Mouse (Mus musculus): ENCODE measurements around the gene Gcn1l1.

Gcn1l1 gene

DNA sequence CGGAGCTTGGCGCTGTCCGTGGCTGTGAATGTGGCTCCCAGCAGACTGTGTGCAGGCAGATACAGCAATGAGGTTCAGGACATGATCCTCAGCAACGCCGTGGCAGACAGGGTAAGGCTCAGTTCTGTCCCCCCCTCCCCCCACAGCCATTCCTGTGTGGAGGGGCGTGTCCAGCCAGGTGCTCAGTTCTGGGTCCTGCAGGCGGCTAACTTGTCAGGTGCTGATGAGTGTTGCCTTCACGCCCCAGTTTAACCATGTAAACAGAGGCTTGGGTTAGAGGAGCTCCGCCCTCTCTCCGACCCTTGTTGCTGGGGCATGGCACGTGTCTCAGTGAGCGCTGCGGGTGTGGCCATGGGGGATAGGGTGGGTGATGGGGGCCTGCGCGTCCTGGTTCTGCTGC is 54.6 kb downstream of the Gcn1l1 start:
- DNase-seq = no peak

DNA sequence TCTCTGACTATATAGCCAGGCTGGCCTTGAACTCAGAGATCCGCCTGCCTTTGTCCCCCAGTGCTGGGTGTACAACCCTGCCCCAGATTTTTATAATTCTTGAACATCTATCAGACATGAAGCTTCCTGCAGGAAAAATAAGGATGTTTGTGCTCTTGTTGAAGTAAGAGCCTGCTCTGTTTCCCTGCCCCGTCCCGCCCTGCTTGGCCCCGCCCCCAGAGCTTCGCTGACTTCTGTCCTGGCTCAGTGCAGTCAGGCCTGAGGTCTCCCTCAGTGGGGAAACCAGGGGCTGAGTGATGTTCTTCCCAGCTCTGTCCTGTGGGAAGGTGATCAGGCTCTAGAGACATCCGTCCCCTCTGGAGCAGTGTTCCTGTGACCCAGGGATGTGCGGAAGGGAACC is 57.6 kb downstream of the Gcn1l1 start:
- no peak for DNase-seq

DNA sequence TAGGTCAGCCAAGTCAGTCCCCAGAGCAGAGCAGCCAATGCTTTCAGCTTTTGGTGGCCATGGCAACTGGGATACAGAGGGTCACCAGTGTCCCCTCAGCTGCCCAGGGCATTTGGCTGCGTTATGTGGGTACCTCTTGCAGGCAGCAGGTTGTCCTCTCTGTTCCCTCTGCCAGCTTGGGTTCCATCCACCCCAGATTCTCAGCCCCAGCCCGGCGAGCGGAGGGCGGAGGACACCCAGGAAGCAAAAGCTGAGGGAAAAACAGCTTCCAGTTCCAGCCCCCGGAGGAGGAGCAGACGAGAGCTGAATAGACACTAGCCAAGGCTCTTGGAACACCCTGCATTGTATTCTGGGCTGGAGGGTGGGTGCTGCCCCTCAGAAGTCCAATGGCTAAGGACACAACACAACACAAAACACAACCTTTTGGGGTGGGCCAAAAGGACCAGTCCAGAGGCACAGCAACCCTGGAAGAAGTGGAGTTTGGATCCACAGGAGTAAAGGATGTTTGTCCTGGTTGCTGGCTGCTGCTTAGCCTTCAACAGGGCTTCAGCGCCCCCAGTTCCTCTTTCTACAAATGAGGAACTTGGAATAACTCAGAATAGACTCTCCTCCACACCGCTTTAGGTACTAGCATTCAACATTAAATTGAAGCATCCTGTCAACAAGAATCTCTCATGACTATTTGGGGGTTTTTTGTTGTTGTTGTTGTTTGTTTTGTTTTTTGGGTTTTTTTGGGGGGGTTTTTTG is 58.8 kb downstream of the Gcn1l1 start:
- no peak for DNase-seq

DNA sequence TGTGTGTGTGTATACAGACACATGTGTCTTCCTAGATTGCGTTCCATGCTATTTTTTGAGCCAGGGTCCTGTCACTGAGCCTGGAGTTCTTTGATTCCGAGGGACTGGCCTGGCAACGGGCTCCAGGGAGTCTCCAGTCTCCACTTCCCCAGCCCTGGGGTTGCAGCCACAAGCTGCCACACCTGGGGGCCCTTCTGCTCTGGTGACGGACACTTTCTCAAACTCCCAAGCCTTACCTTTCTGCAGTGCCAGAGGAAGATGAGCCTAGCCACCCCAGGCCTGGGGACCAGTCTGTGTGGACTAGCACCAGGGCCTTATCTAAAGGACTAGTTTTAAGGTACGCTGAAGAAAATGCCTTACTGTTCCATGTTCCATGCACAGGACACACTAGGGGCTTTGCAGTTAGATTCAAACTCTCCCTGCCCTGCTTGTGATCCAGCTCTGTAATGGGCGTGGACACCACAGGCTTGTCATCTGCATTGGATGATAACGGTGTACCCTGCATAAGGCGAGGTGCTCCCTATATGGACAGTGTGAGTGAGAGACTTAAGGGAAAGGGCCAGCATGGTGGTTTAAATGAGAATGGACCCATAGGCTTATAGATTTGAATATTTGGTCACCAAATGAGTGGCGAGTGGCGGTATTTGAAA is 61.3 kb downstream of the Gcn1l1 start:
- no peak for DNase-seq

- no peak for DNase-seq
These were observed 63.0 kb downstream of the Gcn1l1 start for GRCm38 (mm10) chr5:115628083-115628482.

- DNase-seq = no peak
These were observed 64.6 kb downstream of the Gcn1l1 start for GRCm38 (mm10) chr5:115629672-115630071.

DNA sequence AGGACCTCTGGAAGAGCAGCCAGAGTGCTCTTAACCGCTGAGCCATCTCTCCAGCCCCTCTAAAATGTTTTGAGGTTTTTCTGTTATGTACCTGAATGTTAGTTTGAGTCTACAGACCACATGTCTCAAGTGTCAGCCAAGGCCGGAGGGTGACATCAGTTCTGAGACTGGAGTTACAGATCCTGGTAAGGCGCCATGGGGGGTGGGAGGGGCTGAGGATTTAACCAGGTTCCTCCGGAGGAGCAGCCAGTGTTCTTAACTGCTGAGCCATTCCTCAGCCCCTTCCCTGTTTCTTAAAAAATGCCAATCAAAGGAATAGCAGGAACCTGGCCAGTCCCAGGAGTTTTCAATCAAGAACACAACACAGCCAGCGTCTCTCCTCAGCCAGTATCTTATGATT is 65.2 kb downstream of the Gcn1l1 start:
- DNase-seq = no peak

DNA sequence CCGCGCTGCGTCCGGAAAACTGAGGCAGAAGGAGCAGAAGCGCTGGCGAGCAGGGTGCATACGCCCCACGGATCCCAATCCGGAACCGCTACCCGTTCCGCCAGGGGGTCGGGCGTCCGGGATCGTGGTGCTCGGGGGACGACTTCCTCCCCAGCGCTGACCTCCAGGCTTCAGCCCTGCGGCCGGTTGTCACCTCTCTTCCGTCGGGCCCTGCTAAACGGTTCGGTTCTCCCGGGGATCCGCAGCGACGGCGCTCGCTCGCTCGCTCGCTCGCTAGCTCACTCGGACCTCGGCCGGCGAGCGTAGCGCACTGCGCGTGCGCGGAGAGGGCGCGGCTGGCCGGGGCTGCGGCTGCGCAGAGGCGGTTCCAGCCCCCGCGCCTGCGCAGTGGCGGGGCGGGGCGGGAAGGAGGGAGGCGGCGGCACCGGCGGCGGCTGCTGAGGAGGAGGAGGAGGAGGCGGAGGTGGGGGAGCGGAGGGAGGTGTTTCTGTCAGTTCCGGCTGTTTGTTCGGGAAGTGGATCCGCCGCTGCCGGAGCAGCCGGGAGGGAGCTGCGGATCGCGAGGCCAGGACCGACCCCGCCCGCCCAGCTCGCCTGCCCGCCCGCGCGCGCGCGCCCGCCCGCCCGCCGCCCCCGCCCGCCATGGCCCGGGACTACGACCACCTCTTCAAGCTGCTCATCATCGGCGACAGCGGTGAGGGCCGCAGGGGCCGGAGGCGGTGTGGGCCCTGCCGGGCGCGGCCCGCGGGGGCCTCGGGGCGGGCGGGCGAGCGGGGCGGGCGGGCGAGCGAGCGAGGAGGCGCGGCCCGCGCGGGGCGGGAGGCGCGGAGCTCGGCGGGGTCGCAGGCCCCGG is 66.7 kb downstream of the Gcn1l1 start, which contains the start of gene Rab35:
Gene Rab35, plus strand, starts transcription at position 404 of the 853 bp plus-strand sequence.
- DNase-seq = peak; percentile 95 to 98

DNA sequence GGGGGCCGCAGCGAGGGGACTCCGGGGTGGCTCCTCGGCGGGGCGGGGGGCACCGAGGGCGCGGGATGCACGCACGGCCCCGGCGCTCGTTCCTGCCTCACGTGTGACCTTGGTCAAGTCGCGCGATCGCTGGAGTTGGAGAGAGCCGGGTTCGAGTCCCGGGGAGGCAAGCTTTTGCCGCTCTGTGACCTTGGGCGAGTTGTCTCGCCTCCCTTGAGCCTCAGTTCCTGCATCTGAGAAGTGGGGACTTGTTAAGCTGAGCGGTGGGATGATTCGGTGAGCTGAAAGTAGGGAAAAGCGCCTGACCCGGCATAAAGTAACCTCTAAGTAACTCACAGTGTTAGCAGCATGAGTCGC is 67.3 kb downstream of the Gcn1l1 start:
- DNase-seq = peak; percentile 62

- no peak for DNase-seq
These were observed 68.0 kb downstream of the Gcn1l1 start for GRCm38 (mm10) chr5:115633060-115633459.

DNA sequence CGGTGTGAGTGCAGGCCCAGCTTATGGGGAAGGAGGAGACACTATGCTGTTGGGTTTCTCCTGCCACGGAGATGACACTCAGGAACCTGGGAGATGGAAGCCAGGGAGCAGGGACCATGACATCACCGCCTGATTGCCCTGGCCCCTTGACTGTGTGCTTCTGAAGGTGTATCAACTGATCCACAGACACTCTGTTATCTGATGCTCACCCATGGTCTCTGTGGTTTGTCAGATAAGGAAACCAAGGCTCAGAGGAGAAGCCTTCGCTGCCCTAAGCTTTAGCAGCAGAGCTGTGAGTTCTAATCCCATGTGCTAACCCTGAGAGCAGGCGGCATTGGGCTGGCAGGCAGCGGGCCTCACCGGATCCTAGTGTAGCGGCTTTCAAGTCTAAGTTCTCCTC is 69.0 kb downstream of the Gcn1l1 start:
- no peak for DNase-seq

GRCm38 (mm10) chr5:115635536-115635935 is 70.5 kb downstream of the Gcn1l1 start:
- no peak for DNase-seq

GRCm38 (mm10) chr5:115644192-115644591 is 79.1 kb downstream of the Gcn1l1 start:
- peak in 1 of 2 experiments; percentile 51 for DNase-seq

- no peak for DNase-seq
These were observed 83.8 kb downstream of the Gcn1l1 start for GRCm38 (mm10) chr5:115648876-115649275.

- DNase-seq = no peak
These were observed 84.6 kb downstream of the Gcn1l1 start for GRCm38 (mm10) chr5:115649699-115650098.

DNA sequence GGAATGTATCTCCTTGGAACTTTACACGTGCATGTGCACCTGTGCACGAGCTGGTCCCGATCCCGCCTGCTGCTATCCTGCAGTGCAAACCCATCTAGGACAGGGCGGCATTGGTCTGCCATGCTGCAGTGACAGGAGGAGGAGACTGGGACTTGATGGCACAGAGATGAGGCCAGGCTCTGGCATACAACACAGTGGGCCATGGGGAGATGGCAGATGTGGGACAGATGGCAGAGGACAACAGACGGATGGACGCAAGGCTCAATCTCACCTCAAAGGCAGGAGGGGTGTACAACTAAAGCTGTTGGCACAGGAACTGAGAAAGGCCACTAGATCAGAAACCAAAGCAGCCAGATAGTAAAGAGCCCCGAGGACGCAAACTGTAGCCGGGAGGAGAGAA is 85.8 kb downstream of the Gcn1l1 start:
- peak in 1 of 2 experiments; percentile 32 for DNase-seq

DNA sequence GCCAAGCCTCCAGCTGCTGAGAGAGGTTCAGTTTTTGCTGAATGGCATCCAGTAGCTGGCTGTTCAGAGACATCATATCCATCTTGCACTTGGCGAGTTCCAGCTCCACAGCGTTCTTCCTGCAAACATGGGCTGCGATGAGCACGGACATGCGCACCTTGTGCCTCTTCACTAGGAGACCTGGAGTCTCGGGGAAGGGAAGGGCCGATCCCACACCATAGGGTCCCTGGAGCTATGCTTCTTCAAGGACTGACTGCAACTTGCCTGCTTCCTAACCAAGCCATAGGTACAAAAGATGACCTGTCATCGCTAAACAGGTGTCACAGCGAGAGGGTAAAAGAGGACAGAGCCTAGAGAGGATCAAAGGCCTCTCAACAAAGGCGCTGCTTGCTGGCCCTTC is 86.8 kb downstream of the Gcn1l1 start:
- no peak for DNase-seq

DNA sequence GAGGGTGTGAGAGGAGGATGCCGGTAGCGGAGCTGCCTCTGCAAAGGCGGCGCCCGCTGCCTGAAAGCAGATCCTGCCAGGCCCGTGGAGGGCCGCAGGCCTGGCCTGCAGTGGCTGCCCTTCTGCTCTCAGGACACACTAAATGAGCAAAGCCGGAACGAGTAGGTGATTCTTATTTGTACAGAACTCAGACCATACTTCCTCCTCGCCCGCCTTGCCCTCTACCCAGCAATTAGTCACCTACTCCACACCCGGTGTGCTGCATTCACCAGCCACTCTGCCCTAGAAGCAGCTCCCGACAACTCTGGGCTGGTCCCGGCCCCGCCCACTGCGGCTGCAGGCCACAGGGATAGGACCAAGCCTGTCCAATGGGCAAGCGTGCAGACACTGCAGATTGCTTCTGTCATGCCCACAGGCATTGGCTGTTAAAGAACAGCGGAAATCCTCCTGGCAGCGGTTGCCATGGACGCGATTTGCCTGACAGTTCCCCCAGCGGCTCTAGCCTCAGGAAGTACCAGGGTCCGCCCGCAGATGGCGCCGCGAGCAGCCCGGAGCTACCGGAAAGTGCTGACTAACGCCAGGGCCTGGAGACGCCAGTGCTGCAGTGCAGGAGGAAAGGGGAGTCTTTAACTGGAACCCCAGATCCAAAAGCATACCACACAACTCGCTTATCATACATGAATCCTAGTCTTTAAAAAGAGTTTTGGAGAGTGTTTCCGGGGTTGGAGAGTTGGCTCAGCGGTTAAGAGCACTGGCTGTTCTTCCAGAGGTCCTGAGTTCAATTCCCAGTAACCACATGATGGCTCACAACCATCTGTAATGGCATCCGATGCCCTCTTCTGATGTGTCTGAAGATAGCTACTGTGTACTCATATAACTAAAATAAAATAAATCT is 87.9 kb downstream of the Gcn1l1 start:
- DNase-seq = peak; percentile 100

DNA sequence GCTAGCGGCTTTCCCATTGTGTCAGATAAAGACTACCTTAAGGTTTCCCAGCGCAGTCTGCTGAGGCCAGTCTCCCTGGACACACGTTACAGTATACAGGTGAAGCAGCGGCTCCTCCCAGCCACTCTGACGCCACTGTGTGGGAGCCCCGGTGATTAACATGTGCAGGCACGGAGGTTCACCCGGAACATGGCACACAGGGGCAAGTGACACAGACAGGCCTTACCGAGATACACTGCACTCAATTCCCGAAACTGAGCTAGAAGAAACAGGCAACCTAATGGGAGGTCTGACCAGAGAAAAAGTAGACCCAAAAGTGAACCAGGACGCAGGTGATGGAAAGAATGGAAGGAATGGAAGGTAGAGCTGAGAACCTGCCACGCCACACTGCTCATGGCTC is 88.7 kb downstream of the Gcn1l1 start:
- DNase-seq = no peak

- DNase-seq = no peak
These were observed 91.6 kb downstream of the Gcn1l1 start for GRCm38 (mm10) chr5:115656677-115657076.

DNA sequence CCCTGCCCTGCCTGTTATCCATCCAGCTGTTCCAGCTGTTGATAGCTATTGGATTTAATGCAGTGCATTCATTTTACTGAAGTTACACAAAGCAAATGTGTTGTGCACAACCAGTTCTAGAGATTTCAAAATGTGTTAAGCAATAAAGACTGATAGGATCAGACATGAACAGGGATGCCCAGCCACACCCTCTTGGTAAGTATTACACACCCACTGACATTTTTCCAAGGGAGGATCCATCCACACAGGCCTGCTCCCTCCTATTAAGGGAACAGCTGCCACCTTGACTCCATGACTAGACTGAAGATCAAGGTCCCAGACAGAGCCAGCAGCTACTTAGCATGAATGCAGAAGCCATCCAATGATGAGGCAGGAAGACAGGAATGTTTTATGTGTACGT is 92.2 kb downstream of the Gcn1l1 start:
- DNase-seq = no peak

GRCm38 (mm10) chr5:115658352-115658751 is 93.3 kb downstream of the Gcn1l1 start:
- peak in 1 of 2 experiments; percentile 8 for DNase-seq

GRCm38 (mm10) chr5:115662658-115663057 is 97.6 kb downstream of the Gcn1l1 start:
- no peak for DNase-seq

All from cerebellum, postnatal 10 days (tissue).